Mouse (Mus musculus) MEL (cell line): ENCODE results near the gene Nemp1. TPM values are rescaled to one million over a fixed set of nuclear protein-coding genes. Genes with fewer than 3 reads are reported as not detected.
A peak's percentile ranks its signal among the peaks of the same experiment; 100 is the strongest.

ENCODE experiments used
- DNase-seq: peaks from one replicate; pipeline ENCODE4 v3.0.0; 2011; ENCODE audit warnings: low read depth, low spot score
- H3K27ac ChIP-seq: 2 replicates; pipeline ENCODE4 v1.5.1; 2012; ENCODE audit warnings: low read depth, mild to moderate bottlenecking, control low read depth, low read length, moderate library complexity; ENCODE audit not compliant: control insufficient read depth
- H3K27me3 ChIP-seq, 2 experiments: fragments of 150-350 bp in 1 of 2; sonication (generic) in 1 of 2; 2 replicates each; pipeline ENCODE4 v1.6.1; 2012; ENCODE audit warnings: low read length in 2 of 2, mild to moderate bottlenecking in 2 of 2, improper control_type of control experiment in 1 of 2, moderate library complexity in 1 of 2; ENCODE audit not compliant: insufficient read depth in 2 of 2, control insufficient read depth in 1 of 2
- H3K36me3 ChIP-seq, 2 experiments: 2 replicates each; pipeline ENCODE4 v1.6.1; 2012 to 2014; ENCODE audit warnings: low read length in 2 of 2, improper control_type of control experiment in 1 of 2, inconsistent platforms in 1 of 2, mild to moderate bottlenecking in 1 of 2; ENCODE audit not compliant: insufficient read depth in 2 of 2, control insufficient read depth in 1 of 2
- H3K4me1 ChIP-seq, 2 experiments: fragments of 150-350 bp in 1 of 2; sonication (generic) in 1 of 2; 2 replicates each; pipeline ENCODE4 v1.6.1; 2012; ENCODE audit warnings: low read length in 2 of 2, improper control_type of control experiment in 1 of 2, mild to moderate bottlenecking in 1 of 2; ENCODE audit not compliant: insufficient read depth in 2 of 2, control insufficient read depth in 1 of 2
- H3K4me3 ChIP-seq, 2 experiments: fragments of 150-350 bp in 1 of 2; sonication (generic) in 1 of 2; 2 replicates each; pipeline ENCODE4 v1.5.1; 2012; ENCODE audit warnings: low read depth in 2 of 2, low read length in 2 of 2, mild to moderate bottlenecking in 2 of 2, moderate library complexity in 2 of 2, control low read depth in 1 of 2, improper control_type of control experiment in 1 of 2; ENCODE audit not compliant: control insufficient read depth in 1 of 2, insufficient read depth in 1 of 2
- H3K79me2 ChIP-seq: 2 replicates; pipeline ENCODE4 v1.6.1; 2012; ENCODE audit warnings: mild to moderate bottlenecking, low read length, moderate library complexity; ENCODE audit not compliant: control insufficient read depth, poor library complexity, insufficient read depth
- H3K9ac ChIP-seq: 2 replicates; pipeline ENCODE4 v1.6.1; 2012; ENCODE audit warnings: low read depth, mild to moderate bottlenecking, control low read depth, low read length, moderate library complexity; ENCODE audit not compliant: control insufficient read depth, poor library complexity, severe bottlenecking
- H3K9me3 ChIP-seq: fragments of 150-350 bp; sonication (generic); replicated peaks from 2 replicates; pipeline ENCODE4 v1.6.1; 2012; ENCODE audit warnings: mild to moderate bottlenecking, low read length, improper control_type of control experiment, moderate library complexity; ENCODE audit not compliant: insufficient read depth
- BHLHE40 ChIP-seq: IDR thresholded peaks from 2 replicates; pipeline ENCODE4 v1.6.1; 2012; ENCODE audit warnings: low read depth, mild to moderate bottlenecking, inconsistent platforms, low read length, improper control_type of control experiment, borderline replicate concordance
- CHD2 ChIP-seq: IDR thresholded peaks from 2 replicates; pipeline ENCODE4 v1.6.1; 2011; ENCODE audit warnings: low read length, improper control_type of control experiment
- CTCF ChIP-seq, 3 experiments: IDR thresholded peaks in 2 of 3; conservative IDR thresholded peaks in 1 of 3; 2 replicates each; pipeline ENCODE4 v1.5.1; 2011 to 2012; ENCODE audit warnings: low read length in 3 of 3, low read depth in 2 of 3, mild to moderate bottlenecking in 2 of 3, improper control_type of control experiment in 1 of 3, inconsistent platforms in 1 of 3, mixed read lengths in 1 of 3, moderate library complexity in 1 of 3; ENCODE audit not compliant: control insufficient read depth in 1 of 3, insufficient read depth in 1 of 3, poor library complexity in 1 of 3, severe bottlenecking in 1 of 3
- E2F4 ChIP-seq: IDR thresholded peaks from 2 replicates; pipeline ENCODE4 v1.6.1; 2011; ENCODE audit warnings: low read depth, low read length, improper control_type of control experiment, borderline replicate concordance
- ELF1 ChIP-seq: IDR thresholded peaks from 2 replicates; pipeline ENCODE4 v1.6.1; 2014; ENCODE audit warnings: low read depth, mild to moderate bottlenecking, inconsistent platforms, low read length, improper control_type of control experiment, moderate library complexity
- EP300 ChIP-seq, 2 experiments: IDR thresholded peaks; 2 replicates each; pipeline ENCODE4 v1.6.1; 2011; ENCODE audit warnings: improper control_type of control experiment in 2 of 2, low read length in 2 of 2, low read depth in 1 of 2, mild to moderate bottlenecking in 1 of 2
- GABPA ChIP-seq: IDR thresholded peaks from 2 replicates; pipeline ENCODE4 v1.6.1; 2012; ENCODE audit warnings: low read depth, mild to moderate bottlenecking, inconsistent platforms, low read length, improper control_type of control experiment, moderate library complexity
- HCFC1 ChIP-seq: IDR thresholded peaks from 2 replicates; pipeline ENCODE4 v1.6.1; 2012; ENCODE audit warnings: low read depth, mild to moderate bottlenecking, inconsistent platforms, low read length, improper control_type of control experiment, moderate library complexity
- JUND ChIP-seq: IDR thresholded peaks from 2 replicates; pipeline ENCODE4 v1.6.1; 2011; ENCODE audit warnings: low read depth, mild to moderate bottlenecking, improper control_type of control experiment, low read length
- MAX ChIP-seq: IDR thresholded peaks from 2 replicates; pipeline ENCODE4 v1.6.1; 2011; ENCODE audit warnings: low read length, improper control_type of control experiment
- MAZ ChIP-seq: IDR thresholded peaks from 2 replicates; pipeline ENCODE4 v1.6.1; 2012; ENCODE audit warnings: low read depth, mild to moderate bottlenecking, inconsistent platforms, low read length, improper control_type of control experiment
- MXI1 ChIP-seq: IDR thresholded peaks from 2 replicates; pipeline ENCODE4 v1.6.1; 2011; ENCODE audit warnings: mild to moderate bottlenecking, low read depth, low read length, improper control_type of control experiment
- NELFE ChIP-seq: IDR thresholded peaks from 2 replicates; pipeline ENCODE4 v1.6.1; 2011; ENCODE audit warnings: low read depth, low read length, improper control_type of control experiment
- NRF1 ChIP-seq: IDR thresholded peaks from 2 replicates; pipeline ENCODE4 v1.6.1; 2014; ENCODE audit warnings: low read depth, mild to moderate bottlenecking, inconsistent platforms, low read length, improper control_type of control experiment, moderate library complexity; ENCODE audit not compliant: poor library complexity, insufficient read depth, severe bottlenecking
- RAD21 ChIP-seq: IDR thresholded peaks from 2 replicates; pipeline ENCODE4 v1.6.1; 2011; ENCODE audit warnings: mild to moderate bottlenecking, low read depth, low read length, improper control_type of control experiment
- RCOR1 ChIP-seq: IDR thresholded peaks from 2 replicates; pipeline ENCODE4 v1.6.1; 2012; ENCODE audit warnings: low read depth, mild to moderate bottlenecking, inconsistent platforms, low read length, improper control_type of control experiment
- SIN3A ChIP-seq: IDR thresholded peaks from 2 replicates; pipeline ENCODE4 v1.6.1; 2012; ENCODE audit warnings: low read length, improper control_type of control experiment, inconsistent platforms
- TAL1 ChIP-seq: IDR thresholded peaks from 2 replicates; pipeline ENCODE4 v1.6.1; 2012; ENCODE audit warnings: mild to moderate bottlenecking, inconsistent platforms, low read length, moderate library complexity, mixed read lengths
- TCF12 ChIP-seq: IDR thresholded peaks from 2 replicates; pipeline ENCODE4 v1.6.1; 2014; ENCODE audit warnings: low read depth, mild to moderate bottlenecking, inconsistent platforms, low read length, improper control_type of control experiment, moderate library complexity
- UBTF ChIP-seq: IDR thresholded peaks from 2 replicates; pipeline ENCODE4 v1.6.1; 2012; ENCODE audit warnings: low read depth, mild to moderate bottlenecking, inconsistent platforms, low read length, improper control_type of control experiment, moderate library complexity, borderline replicate concordance; ENCODE audit not compliant: insufficient read depth
- USF2 ChIP-seq, 2 experiments: IDR thresholded peaks; 2 replicates each; pipeline ENCODE4 v1.6.1; 2011 to 2012; ENCODE audit warnings: improper control_type of control experiment in 2 of 2, low read length in 2 of 2, borderline replicate concordance in 1 of 2, inconsistent platforms in 1 of 2, low read depth in 1 of 2, mild to moderate bottlenecking in 1 of 2; ENCODE audit not compliant: insufficient read depth in 1 of 2
- ZC3H11A ChIP-seq: IDR thresholded peaks from 2 replicates; pipeline ENCODE4 v1.6.1; 2012; ENCODE audit warnings: low read depth, mild to moderate bottlenecking, inconsistent platforms, low read length, improper control_type of control experiment
- ZMIZ1 ChIP-seq: IDR thresholded peaks from 2 replicates; pipeline ENCODE4 v1.6.1; 2012; ENCODE audit warnings: low read depth, mild to moderate bottlenecking, inconsistent platforms, low read length, improper control_type of control experiment, moderate library complexity
- polyA plus RNA-seq, 2 experiments: library from polyadenylated mRNA; stranded (reverse) in 1 of 2; unstranded in 1 of 2; fragments of >175 nt in 1 of 2; fragments of >200 nt in 1 of 2; gene quantifications; 2 replicates each; pipeline versions ENCODE4 v1.2.1 to v1.2.4; 2012; ENCODE audit warnings: low replicate concordance in 2 of 2, low read depth in 1 of 2; ENCODE audit not compliant: insufficient read length in 2 of 2, insufficient read depth in 1 of 2, missing spikeins in 1 of 2
- total RNA-seq: library from RNA; depleted of rRNA; stranded (reverse); fragments of 300-350 nt; gene quantifications from 2 replicates; pipeline ENCODE4 v1.2.3, GENCODE M21; 2012

Nemp1 gene
- total and polyA plus RNA-seq, 3 experiments: 12.1 to 13.9 TPM; not detected in 1

- H3K4me1 ChIP-seq: peaks cover 3 to 39% of the 10 kb centered on the region in 2 experiments; a peak in 3 of 4 replicates
- no peaks in the 10 kb centered on the region for H3K27me3 ChIP-seq
- no peak overlapping the region for H3K4me3 ChIP-seq
- H3K9ac ChIP-seq: peak overlapping the region; percentile 44
- H3K79me2 ChIP-seq: peaks cover 22% of the 10 kb centered on the region
- peak overlapping the region; percentile 30 for H3K27ac ChIP-seq
- TF ChIP-seq UBTF (no peak), TCF12 (no peak), MAZ (0 out of 2 replicates have a peak, but pooled peaks have one; percentile 41), ZMIZ1 (no peak), MAX (no peak), NELFE (no peak), BHLHE40 (no peak), NRF1 (no peak), EP300 (IDR thresholded peaks at IDR 0.05; ENCODE audit: low read depth in 1 of 2, low read length in 2 of 2) (no peak), CTCF (IDR thresholded peaks at IDR 0.05 in 2 of 3, conservative IDR thresholded peaks at IDR 0.05 in 1 of 3; ENCODE audit: control insufficient read depth in 1 of 3, insufficient read depth in 1 of 3, low read depth in 2 of 3, low read length in 3 of 3, poor library complexity in 1 of 3, severe bottlenecking in 1 of 3) (no peak), JUND (no peak), CHD2 (no peak), RAD21 (no peak), TAL1 (no peak), ZC3H11A (no peak), RCOR1 (no peak), MXI1 (0 out of 2 replicates have a peak, but pooled peaks have one; percentile 16), HCFC1 (no peak), ELF1 (no peak), GABPA (no peak), E2F4 (no peak), SIN3A (peak; percentile 46), USF2 (IDR thresholded peaks at IDR 0.05; ENCODE audit: borderline replicate concordance in 1 of 2, insufficient read depth in 1 of 2, low read depth in 1 of 2, low read length in 2 of 2) (no peak)
- TF ChIP-seq, all 39 proteins: peak for 3
- H3K9me3 ChIP-seq: no peaks in the 10 kb centered on the region
- H3K36me3 ChIP-seq: peaks cover 0 to 25% of the 10 kb centered on the region in 2 experiments; a peak in 2 of 4 replicates
- DNase-seq: peak; percentile 85
Observed at GRCm38 (mm10) chr10:127661915-127662663, 4.6 kb upstream of the Nemp1 start.
